Mouse (Mus musculus) olfactory bulb, adult 2 months (tissue): ENCODE results near the gene Fzd2. TPM values are rescaled to one million over a fixed set of nuclear protein-coding genes. Genes with fewer than 3 reads are reported as not detected.
A peak's percentile ranks its signal among the peaks of the same experiment; 100 is the strongest.

ENCODE experiments used
- H3K27ac ChIP-seq: fragments of 200-500 bp; 2 replicates; pipeline ENCODE4 v1.5.1; 2012; ENCODE audit warnings: low read depth, low read length; ENCODE audit not compliant: insufficient read depth
- H3K4me1 ChIP-seq: fragments of 200-500 bp; 2 replicates; pipeline ENCODE4 v1.6.1; 2012; ENCODE audit warnings: low read length; ENCODE audit not compliant: control insufficient read depth, insufficient read depth
- H3K4me3 ChIP-seq: fragments of 200-500 bp; 2 replicates; pipeline ENCODE4 v1.5.1; 2012; ENCODE audit warnings: mild to moderate bottlenecking, low read depth, low read length, moderate library complexity; ENCODE audit not compliant: insufficient read depth
- CTCF ChIP-seq: fragments of 200-500 bp; IDR thresholded peaks from 2 replicates; pipeline ENCODE4 v1.5.1; 2012; ENCODE audit warnings: low read depth, mild to moderate bottlenecking, low read length, moderate library complexity; ENCODE audit not compliant: insufficient read depth
- POLR2A ChIP-seq: fragments of 200-500 bp; IDR thresholded peaks from 2 replicates; pipeline ENCODE4 v1.6.1; 2012; ENCODE audit warnings: mild to moderate bottlenecking, low read depth, low read length, moderate library complexity; ENCODE audit not compliant: insufficient read depth
- WGBS: fragments of 180-500 bp; shearing (Covaris S2); methylation state at CpG from one replicate; pipeline ENCODE4 v1.1.7; 2018; 5-methylcytosine and 5-hydroxymethylcytosine counted together
- polyA plus RNA-seq: library from polyadenylated mRNA; stranded (reverse); fragments of >200 nt; gene quantifications from 2 replicates; pipeline ENCODE4 v1.2.4, GENCODE M21; 2012; ENCODE audit warnings: low replicate concordance; ENCODE audit not compliant: missing spikeins, insufficient read depth, insufficient read length

Fzd2 gene
- polyA plus RNA-seq, 1 experiment = not detected

DNA sequence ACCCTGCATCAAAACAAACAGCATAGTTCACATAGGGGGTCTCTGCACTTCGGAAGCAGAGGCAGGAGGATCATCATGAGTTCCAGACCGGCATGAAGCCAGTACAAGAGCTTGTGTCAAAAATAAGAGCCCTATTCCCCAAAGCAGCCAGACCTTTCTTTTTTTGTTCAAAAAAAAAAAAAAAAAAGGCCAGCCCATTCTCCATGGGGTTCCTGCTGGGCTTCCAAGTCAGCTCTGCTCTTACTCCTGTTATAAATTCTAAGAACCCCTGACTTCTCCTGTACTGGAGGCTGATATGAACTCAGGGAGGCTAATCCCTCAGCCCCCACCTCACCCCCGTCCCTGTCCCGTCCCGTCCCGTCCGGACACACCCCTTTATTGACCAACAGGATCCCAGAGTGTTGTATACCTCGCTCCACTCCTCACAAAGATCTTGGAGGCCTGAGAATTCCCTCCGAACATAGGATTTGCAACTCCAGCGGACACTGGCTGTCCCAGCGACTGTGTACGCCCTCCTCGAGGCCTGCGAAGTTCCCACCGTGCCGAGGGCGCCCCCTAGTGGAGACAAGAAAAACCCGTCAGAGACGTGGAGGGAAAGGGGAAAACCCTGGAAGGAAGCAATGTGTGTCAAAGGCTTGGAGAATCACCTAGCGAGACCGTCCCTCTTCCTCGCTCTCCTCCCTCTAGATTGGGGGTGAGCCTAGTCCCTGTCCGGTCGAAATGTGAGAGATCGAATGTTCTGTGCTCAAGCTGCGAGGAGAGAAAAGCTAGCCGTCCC, 25.7 kb upstream of the Fzd2 start:
- no peak overlapping the region for H3K27ac ChIP-seq
- H3K4me3 ChIP-seq = peak overlapping the region; percentile 9; the same call in 1 of the 2 replicates
- peaks cover 19% of the 10 kb centered on the region for H3K4me1 ChIP-seq

GRCm38 (mm10) chr11:102579165-102580033, 24.8 kb upstream of the Fzd2 start, which contains the start of gene Gm11627:
Gene Gm11627 (minus strand): TSS chr11:102579461.
- Histone ChIP-seq H3K27ac (0 out of 2 replicates have a peak within 1 kb of the TSS, but pooled peaks have one; percentile 45), H3K4me1 (peaks cover 19% of the 10 kb centered on the region), H3K4me3 (peak within 1 kb of the TSS; percentile 12; the same call in 1 of the 2 replicates)
- TF ChIP-seq POLR2A (no peak), CTCF (no peak)
- 20% methylated on average over 23 of the region's 23 CpGs for WGBS

More for the DNA sequence above, 25.7 kb upstream of the Fzd2 start:
- TF ChIP-seq POLR2A (no peak), CTCF (peak; percentile 92)
- 6% methylated on average over 27 of the region's 27 CpGs for WGBS

- Histone ChIP-seq H3K4me1 (peaks cover 19% of the 10 kb centered on the region), H3K27ac (no peak overlapping the region)
- 71% methylated on average over 3 of the region's 3 CpGs for WGBS
These were observed 24.2 kb upstream of the Fzd2 start for GRCm38 (mm10) chr11:102580034-102580330.

GRCm38 (mm10) chr11:102581281-102582015, 22.7 kb upstream of the Fzd2 start:
- H3K27ac ChIP-seq = no peak overlapping the region
- TF ChIP-seq CTCF = no peak
- TF ChIP-seq POLR2A = no peak
- no peak overlapping the region for H3K4me3 ChIP-seq
- H3K4me1 ChIP-seq = peaks cover 19% of the 10 kb centered on the region
- 54% methylated on average over 11 of the region's 11 CpGs for WGBS

More at GRCm38 (mm10) chr11:102580034-102580330, 24.2 kb upstream of the Fzd2 start:
- no peak for TF ChIP-seq CTCF
- TF ChIP-seq POLR2A = no peak
- no peak overlapping the region for H3K4me3 ChIP-seq

DNA sequence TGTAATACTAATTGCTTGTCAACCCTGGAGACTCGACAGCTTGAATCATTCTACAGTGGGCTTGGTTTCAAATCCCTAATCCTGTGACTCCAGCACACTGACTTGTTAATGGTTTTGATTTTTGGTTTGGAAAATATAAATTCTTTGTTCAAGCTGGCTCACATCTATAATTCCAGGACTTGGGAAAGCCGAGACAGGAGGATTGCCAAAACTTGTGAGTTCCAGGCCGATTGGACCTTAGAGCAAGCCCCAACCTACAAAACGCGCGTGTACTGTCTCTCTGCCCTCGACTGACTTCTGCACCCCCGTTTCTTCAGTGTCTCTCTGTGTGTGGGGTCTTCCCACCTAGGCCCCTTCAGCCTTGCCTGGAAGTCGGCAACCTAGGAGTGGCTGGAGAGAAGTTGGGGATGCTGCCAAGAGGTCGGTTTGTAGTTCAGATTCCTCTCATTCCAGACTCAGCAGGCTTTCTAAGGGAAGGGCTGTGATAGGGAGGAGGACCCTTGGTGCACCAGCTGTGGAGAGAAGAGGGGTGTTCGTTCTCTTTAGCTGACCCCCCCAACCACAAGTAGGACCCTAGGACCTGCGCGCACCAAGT, 22.1 kb upstream of the Fzd2 start:
- WGBS = 57% methylated on average over 13 of the region's 13 CpGs
- Histone ChIP-seq H3K4me1 (peaks cover 19% of the 10 kb centered on the region), H3K4me3 (no peak overlapping the region), H3K27ac (no peak overlapping the region)
- TF ChIP-seq POLR2A (no peak), CTCF (no peak)

DNA sequence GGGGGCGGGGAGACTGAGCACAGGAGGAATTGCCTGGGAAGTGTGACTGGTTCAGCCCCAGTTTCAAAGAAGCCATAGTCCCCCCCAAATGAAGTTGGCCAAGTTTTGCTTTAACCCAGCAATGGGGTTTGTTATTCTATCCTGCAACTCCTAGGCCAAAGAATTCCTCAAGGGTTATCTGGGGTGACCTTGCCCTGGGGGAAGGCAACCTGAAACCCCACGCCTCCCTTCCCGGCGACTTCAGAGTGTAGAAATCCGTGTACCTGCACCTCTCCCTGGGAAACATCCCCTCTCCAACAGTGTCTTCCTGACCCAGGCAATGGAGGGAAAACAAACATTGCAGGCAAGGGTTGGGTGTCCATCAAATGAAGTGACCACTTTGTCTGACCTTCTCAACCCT, 21.5 kb upstream of the Fzd2 start:
- TF ChIP-seq POLR2A = no peak
- TF ChIP-seq CTCF = no peak

GRCm38 (mm10) chr11:102586445-102587130, 17.6 kb upstream of the Fzd2 start:
- TF ChIP-seq POLR2A (no peak), CTCF (no peak)
- Histone ChIP-seq H3K27ac (no peak overlapping the region), H3K4me3 (no peak overlapping the region), H3K4me1 (0 out of 2 replicates have a peak, but pooled peaks cover 5% of the 10 kb centered on the region)
- WGBS = 92% methylated on average over 4 of the region's 4 CpGs

More for the DNA sequence above, 21.5 kb upstream of the Fzd2 start:
- no peak overlapping the region for H3K27ac ChIP-seq
- WGBS = 61% methylated on average over 5 of the region's 5 CpGs
- peaks cover 19% of the 10 kb centered on the region for H3K4me1 ChIP-seq
- no peak overlapping the region for H3K4me3 ChIP-seq

GRCm38 (mm10) chr11:102587554-102587953, 16.6 kb upstream of the Fzd2 start:
- Histone ChIP-seq H3K4me1 (0 out of 2 replicates have a peak, but pooled peaks cover under 1% of the 10 kb centered on the region), H3K4me3 (no peak overlapping the region), H3K27ac (no peak overlapping the region)
- WGBS = 77% methylated on average over 3 of the region's 3 CpGs
- TF ChIP-seq CTCF (no peak), POLR2A (no peak)
